Mouse (Mus musculus) liver, embryonic 11.5 days (tissue): ENCODE results near the gene Pear1. TPM values are rescaled to one million over a fixed set of nuclear protein-coding genes. Genes with fewer than 3 reads are reported as not detected.

Experiments
- ATAC-seq: fragments of 200-750 bp; cut with Nextera tagmentation; replicated peaks from 2 replicates; pipeline ENCODE4 v1.8.0; 2017; ENCODE audit warnings: moderate number of reproducible peaks, mild to moderate bottlenecking, moderate TSS enrichment, moderate library complexity; ENCODE audit not compliant: low FRiP score
- DNase-seq: peaks from one replicate; pipeline ENCODE4 v3.0.0-alpha.2; 2017; ENCODE audit warnings: low spot score
- H3K27ac ChIP-seq: fragments of 300-500 bp; sonication (generic); 2 replicates; pipeline ENCODE4 v1.5.1; 2014; ENCODE audit warnings: mild to moderate bottlenecking, low read depth, low read length, control low read depth
- H3K27me3 ChIP-seq: fragments of 300-500 bp; sonication (generic); replicated peaks from 2 replicates; pipeline ENCODE4 v1.6.1; 2014; ENCODE audit warnings: low read length, mixed read lengths; ENCODE audit not compliant: control insufficient read depth, insufficient read depth
- H3K36me3 ChIP-seq: fragments of 300-500 bp; sonication (generic); 2 replicates; pipeline ENCODE4 v1.6.1; 2014; ENCODE audit warnings: mild to moderate bottlenecking, low read length, moderate library complexity, mixed read lengths; ENCODE audit not compliant: control insufficient read depth, insufficient read depth
- H3K4me1 ChIP-seq: fragments of 300-500 bp; sonication (generic); replicated peaks from 2 replicates; pipeline ENCODE4 v1.6.1; 2014; ENCODE audit warnings: low read length, mixed read lengths; ENCODE audit not compliant: control insufficient read depth, insufficient read depth
- H3K4me2 ChIP-seq: fragments of 300-500 bp; sonication (generic); 2 replicates; pipeline ENCODE4 v1.6.1; 2014; ENCODE audit warnings: mild to moderate bottlenecking, control low read depth, moderate library complexity
- H3K4me3 ChIP-seq: fragments of 300-500 bp; sonication (generic); 2 replicates; pipeline ENCODE4 v1.5.1; 2014; ENCODE audit warnings: low read depth, low read length, control low read depth
- H3K9ac ChIP-seq: fragments of 300-500 bp; sonication (generic); 2 replicates; pipeline ENCODE4 v1.6.1; 2014; ENCODE audit warnings: low read depth, low read length, control low read depth
- H3K9me3 ChIP-seq: fragments of 300-500 bp; sonication (generic); 2 replicates; pipeline ENCODE4 v1.6.1; 2016; ENCODE audit warnings: low read length, inconsistent platforms, mixed read lengths; ENCODE audit not compliant: control insufficient read depth
- WGBS: fragments of 180-500 bp; shearing (Covaris S2); extraction: QIAGEN DNeasy Blood & Tissue Kit; methylation state at CpG from one replicate; pipeline ENCODE4 v1.1.7; 2014; 5-methylcytosine and 5-hydroxymethylcytosine counted together
- polyA plus RNA-seq: library from polyadenylated mRNA; unstranded; fragments of >200 nt; fragmentation: Nextera tagmentation; extraction: Ambion mirVana; gene quantifications from 2 replicates; pipeline ENCODE4 v1.2.1, GENCODE M21; 2014

The Pear1 gene
- polyA plus RNA-seq, 1 experiment from 2014 or later = 18.4 TPM

DNA sequence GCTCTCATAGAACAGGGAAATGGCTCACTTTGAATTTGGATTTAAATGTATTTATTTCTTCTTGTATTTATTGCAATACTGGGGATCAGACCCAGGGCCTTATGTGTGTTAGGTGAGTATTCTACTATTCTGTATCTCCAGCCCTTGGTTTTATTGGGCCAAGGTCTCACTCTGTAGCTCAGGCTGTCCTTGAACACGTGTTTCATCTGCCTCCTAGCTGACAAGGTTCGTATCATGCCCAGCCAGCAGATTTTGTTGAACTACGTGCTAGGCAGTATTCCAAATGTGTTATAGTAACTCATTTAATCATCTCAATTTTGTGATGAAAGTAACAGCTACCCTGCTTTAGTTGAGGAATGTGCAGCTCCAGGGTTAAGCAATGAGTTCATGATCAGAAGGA is 82.1 kb downstream of the Pear1 start:
- Histone ChIP-seq H3K9me3 (no peaks in the 10 kb centered on the region), H3K4me1 (peaks cover 4% of the 10 kb centered on the region; the same call in 1 of the 2 replicates), H3K36me3 (no peaks in the 10 kb centered on the region; the same call in 1 of the 2 replicates), H3K4me2 (no peak overlapping the region), H3K27me3 (no peaks in the 10 kb centered on the region; the same call in 1 of the 2 replicates), H3K4me3 (no peak overlapping the region), H3K9ac (no peak overlapping the region), H3K27ac (no peak overlapping the region)
- ATAC-seq (no peak), DNase-seq (no peak)
- WGBS = 88% methylated on average over 3 of the region's 3 CpGs

DNA sequence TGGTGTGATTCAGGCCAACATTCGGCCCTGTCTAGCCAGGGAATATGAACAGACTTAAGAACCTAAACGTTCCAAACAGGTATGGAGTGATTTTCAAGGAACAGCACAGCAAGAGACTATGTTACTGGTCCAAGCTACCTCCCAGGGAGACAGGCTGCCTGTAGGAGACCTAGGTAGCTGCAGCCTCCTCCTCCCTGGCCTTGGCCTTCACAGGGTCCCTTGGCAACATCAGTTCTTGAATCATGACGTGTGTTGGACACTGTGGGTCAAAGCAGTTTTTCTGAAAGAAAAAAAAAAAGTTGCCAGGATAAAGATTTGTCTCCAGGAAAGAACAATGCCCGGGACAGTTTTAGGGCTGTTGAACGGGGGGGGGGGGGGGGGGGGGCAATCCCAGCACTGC is 85.2 kb downstream of the Pear1 start:
- no peak for ATAC-seq
- WGBS = 70% methylated on average over 5 of the region's 5 CpGs
- H3K4me1 ChIP-seq = no peaks in the 10 kb centered on the region
- no peaks in the 10 kb centered on the region for H3K9me3 ChIP-seq
- no peak overlapping the region for H3K4me3 ChIP-seq
- DNase-seq = no peak
- H3K4me2 ChIP-seq = no peak overlapping the region
- H3K9ac ChIP-seq = no peak overlapping the region
- H3K27ac ChIP-seq = no peak overlapping the region
- H3K27me3 ChIP-seq = no peaks in the 10 kb centered on the region; the same call in 1 of the 2 replicates
- H3K36me3 ChIP-seq = peaks cover 8% of the 10 kb centered on the region; the same call in 1 of the 2 replicates

DNA sequence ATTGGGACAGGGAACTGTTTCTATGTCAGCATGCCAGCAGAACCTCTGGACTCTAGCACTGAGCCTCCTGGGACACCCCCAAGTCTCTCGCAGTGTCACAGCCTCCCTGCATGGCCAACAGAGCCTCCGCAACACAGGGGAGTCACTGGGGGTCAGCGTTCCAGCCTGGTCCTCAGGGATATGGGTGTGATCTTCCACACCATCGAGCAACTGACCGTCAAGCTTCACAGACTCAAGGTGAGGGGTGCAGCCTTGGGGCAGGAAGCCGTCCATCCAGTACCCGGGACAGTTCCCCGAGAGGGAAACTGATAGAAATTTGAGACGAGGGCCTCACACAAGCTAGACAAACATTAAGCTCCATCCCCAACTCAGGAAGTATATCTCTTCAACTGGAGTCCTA is 88.8 kb downstream of the Pear1 start:
- no peak overlapping the region for H3K4me3 ChIP-seq
- no peak overlapping the region for H3K9ac ChIP-seq
- H3K36me3 ChIP-seq = peaks cover 8% of the 10 kb centered on the region; the same call in 1 of the 2 replicates
- H3K27ac ChIP-seq = no peak overlapping the region
- WGBS = 72% methylated on average over 9 of the region's 9 CpGs
- no peak for ATAC-seq
- no peak overlapping the region for H3K4me2 ChIP-seq
- H3K27me3 ChIP-seq = no peaks in the 10 kb centered on the region
- H3K9me3 ChIP-seq = no peaks in the 10 kb centered on the region
- H3K4me1 ChIP-seq = no peaks in the 10 kb centered on the region
- DNase-seq = no peak

DNA sequence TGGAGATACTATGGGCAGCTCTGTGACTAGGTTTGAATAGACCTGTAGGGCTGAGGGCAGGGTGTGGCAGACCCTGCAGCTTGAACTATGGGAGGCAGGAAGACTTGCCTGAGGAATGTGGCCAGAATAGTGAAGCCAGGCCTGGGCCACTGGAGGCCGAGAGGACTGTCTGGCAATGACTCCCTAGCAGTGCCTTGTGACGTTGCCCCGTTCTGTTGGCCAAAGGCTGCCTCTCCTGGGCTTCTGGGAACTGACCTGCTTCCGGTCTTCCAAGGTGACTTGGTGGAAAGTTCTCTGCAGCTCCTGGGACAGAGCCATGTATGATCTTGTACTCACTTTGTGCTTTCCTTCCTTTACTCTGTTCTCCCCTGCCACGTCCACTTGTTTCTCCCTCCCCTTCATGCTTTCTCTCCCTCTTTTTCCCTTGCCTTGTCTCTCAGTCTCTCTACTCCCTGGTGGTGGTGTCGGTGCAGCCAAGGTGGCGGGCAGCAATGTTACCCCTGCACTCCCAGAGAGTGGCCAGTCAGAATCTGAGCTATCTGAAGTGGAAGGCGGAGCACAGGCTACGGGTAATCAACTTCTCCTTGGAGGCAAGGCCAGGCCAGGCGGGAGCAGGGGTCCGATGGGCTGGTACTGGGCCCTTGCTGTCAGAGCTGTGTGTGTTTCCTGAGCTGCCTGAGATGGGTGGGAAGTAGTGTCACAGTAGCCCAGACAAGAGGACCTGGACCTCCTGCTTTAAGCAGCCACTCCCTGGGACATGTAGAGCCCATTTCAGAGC is 89.9 kb downstream of the Pear1 start:
- DNase-seq = no peak
- H3K27me3 ChIP-seq = no peaks in the 10 kb centered on the region
- no peak for ATAC-seq
- no peak overlapping the region for H3K27ac ChIP-seq
- peaks cover 8% of the 10 kb centered on the region; the same call in 1 of the 2 replicates for H3K36me3 ChIP-seq
- H3K4me1 ChIP-seq = no peaks in the 10 kb centered on the region
- H3K4me2 ChIP-seq = no peak overlapping the region
- WGBS = 80% methylated on average over 11 of the region's 11 CpGs
- no peaks in the 10 kb centered on the region for H3K9me3 ChIP-seq
- H3K9ac ChIP-seq = no peak overlapping the region
- no peak overlapping the region for H3K4me3 ChIP-seq

DNA sequence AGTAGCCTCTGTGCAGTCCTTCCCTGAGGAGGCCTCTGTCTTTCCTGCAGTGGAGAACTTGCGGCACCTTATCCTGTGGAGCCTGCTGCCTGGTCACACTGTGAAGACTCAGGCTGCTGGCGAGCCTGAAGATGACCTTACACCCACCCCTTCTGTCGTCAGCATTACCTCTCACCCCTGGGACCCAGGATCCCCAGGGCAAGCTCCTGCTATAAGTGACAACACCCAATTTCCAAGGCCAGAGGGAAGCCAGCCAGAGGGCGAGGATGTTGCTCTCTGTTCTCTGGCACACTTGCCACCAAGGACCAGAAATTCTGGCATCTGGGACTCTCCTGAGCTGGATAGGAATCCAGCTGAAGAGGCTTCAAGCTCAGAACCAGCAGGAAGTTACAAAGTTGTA is 91.0 kb downstream of the Pear1 start:
- WGBS = 69% methylated on average over 4 of the region's 4 CpGs
- Histone ChIP-seq H3K4me3 (no peak overlapping the region), H3K9me3 (no peaks in the 10 kb centered on the region), H3K36me3 (peaks cover 11% of the 10 kb centered on the region), H3K27me3 (no peaks in the 10 kb centered on the region), H3K4me2 (no peak overlapping the region), H3K9ac (no peak overlapping the region), H3K27ac (no peak overlapping the region), H3K4me1 (no peaks in the 10 kb centered on the region)
- ATAC-seq (no peak), DNase-seq (no peak)

DNA sequence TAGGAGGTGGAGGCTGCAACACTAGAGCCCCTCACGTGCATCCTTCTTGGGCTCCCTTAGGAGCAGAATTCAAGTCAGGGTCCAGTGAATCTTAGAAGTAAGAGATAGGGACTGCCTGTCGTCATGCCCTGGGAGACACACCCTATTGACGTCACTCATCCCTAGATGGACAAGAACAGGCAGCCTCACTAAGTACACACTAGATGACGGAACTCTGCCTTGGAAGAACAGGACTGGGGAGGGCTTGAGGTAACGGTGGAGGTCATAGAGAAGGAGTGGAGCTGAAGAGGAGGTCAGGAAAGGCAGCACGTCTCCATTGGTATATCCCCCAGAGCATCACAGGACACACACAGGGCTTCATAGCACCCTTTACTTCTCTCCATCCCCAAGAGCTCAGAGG is 95.4 kb downstream of the Pear1 start:
- DNase-seq (no peak), ATAC-seq (no peak)
- Histone ChIP-seq H3K4me1 (no peaks in the 10 kb centered on the region), H3K27ac (no peak overlapping the region), H3K4me3 (no peak overlapping the region), H3K36me3 (peaks cover 6% of the 10 kb centered on the region), H3K9ac (no peak overlapping the region), H3K9me3 (no peaks in the 10 kb centered on the region), H3K4me2 (no peak overlapping the region), H3K27me3 (no peaks in the 10 kb centered on the region)
- 78% methylated on average over 6 of the region's 6 CpGs for whole genome bisulfite sequencing

DNA sequence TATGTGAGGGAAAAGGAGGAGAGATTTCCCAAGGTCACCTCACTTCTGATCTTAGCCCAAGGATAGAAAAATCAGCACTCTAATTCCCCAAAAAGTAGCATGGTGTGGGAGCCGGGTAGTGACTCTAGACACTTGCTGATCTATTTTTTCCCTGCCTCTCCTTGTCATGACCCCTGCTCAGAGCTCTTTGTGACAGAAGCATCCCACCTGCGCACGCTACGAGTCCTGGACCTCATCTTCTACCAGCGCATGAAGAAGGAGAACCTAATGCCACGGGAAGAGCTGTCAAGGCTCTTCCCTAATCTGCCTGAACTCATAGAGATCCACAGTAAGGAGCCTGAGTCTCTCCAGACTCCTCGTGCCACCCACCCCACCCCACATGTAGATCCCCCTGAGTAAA is 97.9 kb downstream of the Pear1 start:
- DNase-seq (no peak), ATAC-seq (no peak)
- Histone ChIP-seq H3K4me3 (no peak overlapping the region), H3K27me3 (no peaks in the 10 kb centered on the region), H3K9ac (no peak overlapping the region), H3K4me1 (no peaks in the 10 kb centered on the region), H3K27ac (no peak overlapping the region), H3K4me2 (no peak overlapping the region), H3K9me3 (no peaks in the 10 kb centered on the region), H3K36me3 (peaks cover 9% of the 10 kb centered on the region)
- WGBS = 88% methylated on average over 7 of the region's 7 CpGs

DNA sequence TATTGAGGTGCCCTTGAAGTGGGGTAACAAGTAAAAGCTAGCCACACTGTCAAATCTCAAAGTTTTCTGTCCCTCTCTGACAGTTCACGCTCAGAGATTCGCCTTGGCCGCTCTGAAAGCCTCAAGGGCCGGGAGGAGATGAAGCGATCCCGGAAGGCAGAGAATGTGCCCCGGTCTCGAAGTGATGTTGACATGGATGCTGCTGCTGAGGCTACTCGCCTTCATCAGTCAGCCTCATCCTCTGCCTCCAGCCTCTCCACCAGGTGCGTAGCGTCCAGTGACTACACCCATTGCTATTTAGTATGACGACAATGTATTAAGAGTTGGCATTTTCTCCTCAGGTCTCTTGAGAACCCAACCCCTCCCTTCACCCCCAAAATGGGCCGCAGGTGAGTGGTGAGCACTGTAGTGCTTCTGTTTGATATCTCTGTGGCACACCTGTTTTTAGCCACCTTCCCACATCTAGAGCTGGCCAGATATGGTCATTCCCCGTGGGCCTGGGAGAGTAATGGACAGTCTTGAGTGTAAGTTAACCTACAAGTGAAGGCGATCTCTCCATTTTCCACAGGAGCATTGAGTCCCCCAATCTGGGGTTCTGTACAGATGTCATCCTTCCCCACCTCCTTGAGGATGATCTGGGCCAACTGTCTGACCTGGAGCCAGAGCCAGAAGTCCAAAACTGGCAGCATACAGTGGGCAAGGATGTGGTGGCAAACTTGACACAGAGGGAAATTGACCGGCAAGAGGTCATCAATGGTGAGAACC is 98.5 kb downstream of the Pear1 start:
- WGBS = 93% methylated on average over 16 of the region's 16 CpGs
- Histone ChIP-seq H3K9me3 (no peaks in the 10 kb centered on the region), H3K4me1 (no peaks in the 10 kb centered on the region), H3K27ac (no peak overlapping the region), H3K4me3 (no peak overlapping the region), H3K27me3 (no peaks in the 10 kb centered on the region), H3K36me3 (peaks cover 9% of the 10 kb centered on the region), H3K4me2 (no peak overlapping the region), H3K9ac (no peak overlapping the region)
- DNase-seq = no peak
- no peak for ATAC-seq
